ENCODE assay signal across 8 mouse cellular contexts in genomic region chr11:98916376-98916775, GRCm38 (mm10). TPM values are rescaled to one million over a fixed set of nuclear protein-coding genes. Genes with fewer than 3 reads are reported as not detected.
DNase-seq lines count a peak whose midpoint lies in the region; ATAC-seq and TF ChIP-seq lines count a peak whose summit lies in the region.
"Not testable (repeated sequence)": the region's sequence is repeated elsewhere in the genome, so short reads cannot be mapped to it uniquely, and the experiment has no call there.

No protein-coding gene starts in this region.

- not testable (repeated sequence) for H3K79me2 ChIP-seq in heart, adult 2 months (replicated peaks; ENCODE audit: control insufficient read depth, insufficient read depth, low read length)

- not testable (repeated sequence) for H3K27me3 ChIP-seq in G1E (ENCODE audit: insufficient read depth, low read length); heart, adult 2 months (ENCODE audit: control insufficient read depth, insufficient read depth, low read length); kidney, adult 2 months (replicated peaks; ENCODE audit: control insufficient read depth, insufficient read depth, low read length); liver, postnatal 0 days (ENCODE audit: insufficient read depth, low read length)

- not testable (repeated sequence) for TF ChIP-seq POLR2A in bone marrow, adult 2 months (IDR thresholded peaks at IDR 0.05; ENCODE audit: borderline replicate concordance, control insufficient read depth, low read depth, low read length); heart, adult 2 months (IDR thresholded peaks at IDR 0.05; ENCODE audit: insufficient read depth, low read depth, low read length); kidney, adult 2 months (IDR thresholded peaks at IDR 0.05; ENCODE audit: low read depth, low read length)

- H3K9me3 ChIP-seq in G1E (replicated peaks); liver, postnatal 0 days (ENCODE audit: low read length): not testable (repeated sequence)

- not testable (repeated sequence) for ATAC-seq in G1E (ENCODE audit: extremely low read depth, insufficient number of reproducible peaks, low FRiP score, poor library complexity, severe bottlenecking); liver, postnatal 0 days

- peak; percentile 60 for DNase-seq in A20 (ENCODE audit: low read depth, low spot score)
- DNase-seq in G1E (ENCODE audit: low spot score); heart, adult 2 months; kidney, adult 2 months: not testable (repeated sequence)
- DNase-seq in liver, postnatal 0 days = peak; percentile 53
- peak; percentile 43 for DNase-seq in retina, postnatal 1 day
- DNase-seq in thymus, postnatal 10 days (ENCODE audit: low spot score in 2 of 2) = peak; percentile 41 to 56

- 88% methylated on average over 3 of the region's 3 CpGs for WGBS in bone marrow, adult 2 months
- 96% methylated on average over 3 of the region's 3 CpGs for WGBS in heart, adult 2 months
- 92% methylated on average over 3 of the region's 3 CpGs for WGBS in kidney, adult 2 months
- 88% methylated on average over 3 of the region's 3 CpGs for WGBS in liver, postnatal 0 days (ENCODE audit: insufficient replicate concordance)

- H3K36me3 ChIP-seq in G1E (replicated peaks) = peaks cover 99% of the 10 kb centered on the region
- H3K36me3 ChIP-seq in heart, adult 2 months (ENCODE audit: control insufficient read depth, insufficient read depth, low read length); kidney, adult 2 months (ENCODE audit: control insufficient read depth, insufficient read depth, low read length): not testable (repeated sequence)
- H3K36me3 ChIP-seq in liver, postnatal 0 days (replicated peaks; ENCODE audit: insufficient read depth, low read length) = peaks cover 84% of the 10 kb centered on the region

- peak; percentile 25; the same call in 1 of the 2 replicates for TF ChIP-seq CTCF in G1E (IDR thresholded peaks at IDR 0.05; ENCODE audit: low read depth, low read length)
- 0 out of 2 replicates have a peak, but pooled peaks have one; percentile 18 for TF ChIP-seq CTCF in bone marrow, adult 2 months (IDR thresholded peaks at IDR 0.05; ENCODE audit: control insufficient read depth, insufficient read depth, low read length)
- TF ChIP-seq CTCF in heart, adult 2 months (IDR thresholded peaks at IDR 0.05) = peak; percentile 55
- TF ChIP-seq CTCF in kidney, adult 2 months (conservative IDR thresholded peaks at IDR 0.05; ENCODE audit: insufficient read depth, insufficient read length, low read depth, low read length) = 0 out of 2 replicates have a peak, but pooled peaks have one; percentile 28
- TF ChIP-seq CTCF in liver, postnatal 0 days (IDR thresholded peaks at IDR 0.05; ENCODE audit: low read depth) = peak; percentile 66

- H3K9ac ChIP-seq in heart, adult 2 months (ENCODE audit: low read depth, low read length); liver, postnatal 0 days (replicated peaks): not testable (repeated sequence)

- H3K27ac ChIP-seq in bone marrow, adult 2 months (ENCODE audit: control insufficient read depth, insufficient read depth, low read depth, low read length, poor library complexity); heart, adult 2 months; kidney, adult 2 months (ENCODE audit: insufficient read depth, low read depth, low read length); liver, postnatal 0 days (ENCODE audit: low read depth): not testable (repeated sequence)

- not testable (repeated sequence) for H3K4me2 ChIP-seq in liver, postnatal 0 days (ENCODE audit: low read depth, low read length)

- H3K4me1 ChIP-seq in G1E (ENCODE audit: insufficient read depth, low read depth, low read length) = peaks cover 87% of the 10 kb centered on the region
- not testable (repeated sequence) for H3K4me1 ChIP-seq in bone marrow, adult 2 months (ENCODE audit: control insufficient read depth, insufficient read depth, low read length); heart, adult 2 months (ENCODE audit: control insufficient read depth, insufficient read depth, low read length); kidney, adult 2 months (ENCODE audit: control insufficient read depth, insufficient read depth, low read length); liver, postnatal 0 days (ENCODE audit: insufficient read depth)

- intact Hi-C loops in heart, adult 2 months (cut with DNase I) = not testable (repeated sequence)

- not testable (repeated sequence) for H3K4me3 ChIP-seq in G1E (ENCODE audit: low read depth, low read length); bone marrow, adult 2 months (replicated peaks; ENCODE audit: control insufficient read depth, low read depth, low read length); heart, adult 2 months; kidney, adult 2 months (ENCODE audit: insufficient read depth, low read depth, low read length); liver, postnatal 0 days (ENCODE audit: low read depth, low read length)

- TF ChIP-seq EP300 in heart, adult 2 months (IDR thresholded peaks at IDR 0.05; ENCODE audit: insufficient read depth, low read depth, low read length); liver, postnatal 0 days (IDR thresholded peaks at IDR 0.05; ENCODE audit: low read depth): not testable (repeated sequence)

RNA-seq across cellular contexts. Expression of gene Cdc6, which starts 8.8 kb away (rescaled TPM):
- total RNA-seq in G1E (2014; fragmentation: Nextera tagmentation) = 60.7 and 84.9 TPM in 2 replicates
- total RNA-seq in G1E (2017) = 52.7 and 63.4 TPM in 2 replicates
- polyA plus RNA-seq in G1E (2012) = 3.4 and 4.1 TPM in 2 replicates
- polyA plus RNA-seq in bone marrow, adult 2 months (2011; ENCODE audit: insufficient read depth, insufficient read length, low replicate concordance, missing spikeins) = 50.4 and 53.9 TPM in 2 replicates
- under 1 TPM; 0.13 to 0.32 TPM for total RNA-seq in heart, adult 2 months (2021)
- polyA plus RNA-seq in heart, adult 2 months (2012; rRNA removed) = 0.14 and 0.26 TPM in 2 replicates
- polyA plus RNA-seq in kidney, adult 2 months (2012; rRNA removed) = 0.11 and 0.14 TPM in 2 replicates
- 19.1 and 22.3 TPM in 2 replicates for polyA plus RNA-seq in liver, postnatal 0 days (2015; fragmentation: Nextera tagmentation; extraction: Ambion mirVana)

RNA-seq across cellular contexts. Expression of gene Rara, which starts 11.2 kb away (rescaled TPM):
- total RNA-seq in G1E (2014; fragmentation: Nextera tagmentation) (109 and 110 TPM in 2 replicates), G1E (2017) (16.9 and 17.1 TPM in 2 replicates)
- 84.4 and 103 TPM in 2 replicates for polyA plus RNA-seq in G1E (2012)
- polyA plus RNA-seq in bone marrow, adult 2 months (2011; ENCODE audit: insufficient read depth, insufficient read length, low replicate concordance, missing spikeins) = 8.9 and 17.2 TPM in 2 replicates
- total RNA-seq in heart, adult 2 months (2021) = 10 to 100 TPM; 10.1 to 12.8 TPM
- polyA plus RNA-seq in heart, adult 2 months (2012; rRNA removed) = 7.1 and 10.9 TPM in 2 replicates
- polyA plus RNA-seq in kidney, adult 2 months (2012; rRNA removed) = 18.0 and 19.6 TPM in 2 replicates
- 5.4 and 5.6 TPM in 2 replicates for polyA plus RNA-seq in liver, postnatal 0 days (2015; fragmentation: Nextera tagmentation; extraction: Ambion mirVana)

RNA-seq across cellular contexts. Expression of gene Wipf2, which starts 52.9 kb away (rescaled TPM):
- 25.4 and 29.9 TPM in 2 replicates for total RNA-seq in G1E (2014; fragmentation: Nextera tagmentation)
- 2.8 and 3.1 TPM in 2 replicates for total RNA-seq in G1E (2017)
- 21.5 and 23.9 TPM in 2 replicates for polyA plus RNA-seq in G1E (2012)
- 5.9 and 11.3 TPM in 2 replicates for polyA plus RNA-seq in bone marrow, adult 2 months (2011; ENCODE audit: insufficient read depth, insufficient read length, low replicate concordance, missing spikeins)
- 1 to 10 TPM; 9.1 to 9.6 TPM for total RNA-seq in heart, adult 2 months (2021)
- polyA plus RNA-seq in heart, adult 2 months (2012; rRNA removed) = 4.0 and 5.1 TPM in 2 replicates
- polyA plus RNA-seq in kidney, adult 2 months (2012; rRNA removed) = 8.7 and 9.9 TPM in 2 replicates
- polyA plus RNA-seq in liver, postnatal 0 days (2015; fragmentation: Nextera tagmentation; extraction: Ambion mirVana) = 1.2 TPM in 2 replicates
